Mouse (Mus musculus): ENCODE measurements around the gene Homer2. TPM values are rescaled to one million over a fixed set of nuclear protein-coding genes. Genes with fewer than 3 reads are reported as not detected.
A peak's percentile ranks its signal among the peaks of the same experiment; 100 is the strongest.

Homer2 gene
- polyA plus RNA-seq, 1 experiment from 2014 or later = 11.9 TPM

- Histone ChIP-seq H3K27ac (replicated peaks) (no peak overlapping the region), H3K4me1 (no peaks in the 10 kb centered on the region), H3K9me3 (replicated peaks) (no peaks in the 10 kb centered on the region), H3K4me3 (no peak overlapping the region), H3K27me3 (ENCODE audit: low read depth, poor library complexity, severe bottlenecking) (no peaks in the 10 kb centered on the region), H3K36me3 (no peaks in the 10 kb centered on the region)
- DNase-seq (ENCODE audit: low spot score) = no peak
- 86% methylated on average over 5 of the region's 5 CpGs for WGBS
Measured at GRCm38 (mm10) chr7:81561211-81561610, 146.1 kb downstream of the Homer2 start.

- DNase-seq (ENCODE audit: low spot score) = no peak
- no peaks in the 10 kb centered on the region for H3K4me1 ChIP-seq
- H3K27me3 ChIP-seq (ENCODE audit: low read depth, poor library complexity, severe bottlenecking) = no peaks in the 10 kb centered on the region
- no peaks in the 10 kb centered on the region for H3K9me3 ChIP-seq (replicated peaks)
- H3K36me3 ChIP-seq = no peaks in the 10 kb centered on the region
- no peak overlapping the region for H3K27ac ChIP-seq (replicated peaks)
- H3K4me3 ChIP-seq = no peak overlapping the region
- 86% methylated on average over 8 of the region's 8 CpGs for WGBS
Measured at GRCm38 (mm10) chr7:81560101-81561049, 147.0 kb downstream of the Homer2 start.

GRCm38 (mm10) chr7:81559231-81559980 is 147.9 kb downstream of the Homer2 start:
- Histone ChIP-seq H3K36me3 (no peaks in the 10 kb centered on the region), H3K4me3 (no peak overlapping the region), H3K27ac (replicated peaks) (no peak overlapping the region), H3K27me3 (ENCODE audit: low read depth, poor library complexity, severe bottlenecking) (no peaks in the 10 kb centered on the region), H3K4me1 (no peaks in the 10 kb centered on the region), H3K9me3 (replicated peaks) (no peaks in the 10 kb centered on the region)
- 84% methylated on average over 14 of the region's 14 CpGs for WGBS
- DNase-seq (ENCODE audit: low spot score) = no peak

- Histone ChIP-seq H3K27ac (replicated peaks) (no peak overlapping the region), H3K4me1 (peaks cover 5% of the 10 kb centered on the region; the same call in 1 of the 2 replicates), H3K27me3 (ENCODE audit: low read depth, poor library complexity, severe bottlenecking) (no peaks in the 10 kb centered on the region), H3K9me3 (replicated peaks) (no peaks in the 10 kb centered on the region), H3K4me3 (no peak overlapping the region), H3K36me3 (no peaks in the 10 kb centered on the region)
- no peak for DNase-seq (ENCODE audit: low spot score)
- WGBS = 63% methylated on average over 4 of the region's 4 CpGs
Measured at GRCm38 (mm10) chr7:81557985-81558360, 149.4 kb downstream of the Homer2 start.

GRCm38 (mm10) chr7:81557252-81557984 is 149.9 kb downstream of the Homer2 start:
- Histone ChIP-seq H3K4me3 (no peak overlapping the region), H3K27me3 (ENCODE audit: low read depth, poor library complexity, severe bottlenecking) (no peaks in the 10 kb centered on the region), H3K9me3 (replicated peaks) (no peaks in the 10 kb centered on the region), H3K36me3 (no peaks in the 10 kb centered on the region), H3K4me1 (peaks cover 5% of the 10 kb centered on the region; the same call in 1 of the 2 replicates), H3K27ac (replicated peaks) (no peak overlapping the region)
- no peak for DNase-seq (ENCODE audit: low spot score)
- WGBS = 89% methylated on average over 7 of the region's 7 CpGs

DNA sequence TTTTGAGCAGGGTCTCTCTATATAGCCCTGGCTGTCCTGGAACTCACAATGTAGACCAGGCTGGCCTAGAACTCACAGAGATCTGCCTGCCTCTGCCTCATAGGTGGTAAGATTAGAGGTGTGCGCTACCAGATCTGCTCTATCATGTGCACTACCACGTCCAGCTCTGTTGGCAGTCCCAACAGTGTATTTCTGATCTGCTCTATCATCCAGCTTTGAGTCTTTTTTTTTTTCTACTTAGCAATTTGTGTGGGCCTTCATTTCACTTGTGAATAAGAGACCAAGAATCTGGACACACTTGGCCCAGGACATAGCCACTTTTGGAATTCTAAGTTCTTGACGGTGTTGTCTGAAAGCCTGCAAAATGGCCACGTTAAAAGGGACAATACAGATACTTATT is 150.5 kb downstream of the Homer2 start:
- 93% methylated on average over 4 of the region's 4 CpGs for WGBS
- Histone ChIP-seq H3K4me1 (peaks cover 5% of the 10 kb centered on the region; the same call in 1 of the 2 replicates), H3K27ac (replicated peaks) (no peak overlapping the region), H3K9me3 (replicated peaks) (no peaks in the 10 kb centered on the region), H3K4me3 (no peak overlapping the region), H3K36me3 (no peaks in the 10 kb centered on the region), H3K27me3 (ENCODE audit: low read depth, poor library complexity, severe bottlenecking) (no peaks in the 10 kb centered on the region)
- DNase-seq (ENCODE audit: low spot score) = no peak

DNA sequence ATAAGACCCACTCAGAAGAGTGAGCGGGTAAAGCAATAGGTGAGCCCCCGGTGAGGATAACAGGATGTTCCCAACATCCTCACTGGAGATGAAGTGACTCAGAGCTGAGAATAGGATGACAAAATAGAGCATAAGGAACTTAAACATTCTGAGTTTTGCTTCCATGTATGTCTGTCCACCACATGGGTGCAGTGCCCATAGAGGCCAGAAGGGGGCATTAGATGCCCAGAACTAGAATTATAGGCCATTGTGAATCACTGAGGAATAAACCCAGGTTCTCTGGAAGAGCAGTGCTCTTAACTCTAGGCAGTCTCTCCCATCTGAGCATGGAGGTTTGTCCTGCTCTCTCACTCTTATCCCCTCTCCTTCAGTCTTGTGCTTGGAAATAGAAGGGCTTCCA is 153.0 kb downstream of the Homer2 start:
- peak; percentile 35 for DNase-seq (ENCODE audit: low spot score)
- 75% methylated on average over 2 of the region's 2 CpGs for WGBS
- no peaks in the 10 kb centered on the region for H3K36me3 ChIP-seq
- no peaks in the 10 kb centered on the region for H3K27me3 ChIP-seq (ENCODE audit: low read depth, poor library complexity, severe bottlenecking)
- peaks cover 5% of the 10 kb centered on the region; the same call in 1 of the 2 replicates for H3K4me1 ChIP-seq
- no peak overlapping the region for H3K27ac ChIP-seq (replicated peaks)
- H3K4me3 ChIP-seq = no peak overlapping the region
- no peaks in the 10 kb centered on the region for H3K9me3 ChIP-seq (replicated peaks)

GRCm38 (mm10) chr7:81553589-81553988 is 153.7 kb downstream of the Homer2 start:
- peaks cover 8% of the 10 kb centered on the region for H3K4me1 ChIP-seq
- H3K4me3 ChIP-seq = no peak overlapping the region
- no peaks in the 10 kb centered on the region for H3K9me3 ChIP-seq (replicated peaks)
- no peaks in the 10 kb centered on the region for H3K27me3 ChIP-seq (ENCODE audit: low read depth, poor library complexity, severe bottlenecking)
- H3K36me3 ChIP-seq = no peaks in the 10 kb centered on the region
- WGBS = 65% methylated on average over 4 of the region's 4 CpGs
- no peak overlapping the region for H3K27ac ChIP-seq (replicated peaks)
- DNase-seq (ENCODE audit: low spot score) = no peak

Other genes with a start within 250 kb of the Homer2 start
- gene Ap3b2, start 213.6 kb downstream of the Homer2 start, polyA plus RNA-seq (2016; fragmentation: Nextera tagmentation; extraction: Ambion mirVana) = 19.1 and 36.0 TPM in 2 replicates
- gene BC048679, start 209.2 kb downstream of the Homer2 start, polyA plus RNA-seq (2016; fragmentation: Nextera tagmentation; extraction: Ambion mirVana) = not detected in 2 replicates
- gene Fsd2, start 140.6 kb downstream of the Homer2 start, polyA plus RNA-seq (2016; fragmentation: Nextera tagmentation; extraction: Ambion mirVana) = 0.07 TPM in 1 of 2 replicates, not detected in the other
- gene Whamm, start 136.3 kb downstream of the Homer2 start, polyA plus RNA-seq (2016; fragmentation: Nextera tagmentation; extraction: Ambion mirVana) = 2.6 and 3.1 TPM in 2 replicates
- 131 and 136 TPM in 2 replicates for gene Ramac, start 55.4 kb upstream of the Homer2 start, polyA plus RNA-seq (2016; fragmentation: Nextera tagmentation; extraction: Ambion mirVana)
- 51.0 and 52.2 TPM in 2 replicates for gene 3110040N11Rik, start 82.0 kb upstream of the Homer2 start, polyA plus RNA-seq (2016; fragmentation: Nextera tagmentation; extraction: Ambion mirVana)
- 66.3 and 70.3 TPM in 2 replicates for gene Btbd1, start 121.9 kb upstream of the Homer2 start, polyA plus RNA-seq (2016; fragmentation: Nextera tagmentation; extraction: Ambion mirVana)
- not detected in 2 replicates for gene Gm10160, start 148.3 kb upstream of the Homer2 start, polyA plus RNA-seq (2016; fragmentation: Nextera tagmentation; extraction: Ambion mirVana)
- gene Tm6sf1, start 151.5 kb upstream of the Homer2 start, polyA plus RNA-seq (2016; fragmentation: Nextera tagmentation; extraction: Ambion mirVana) = 12.6 and 15.8 TPM in 2 replicates
- gene Hdgfl3, start 226.9 kb upstream of the Homer2 start, polyA plus RNA-seq (2016; fragmentation: Nextera tagmentation; extraction: Ambion mirVana) = 22.8 and 26.2 TPM in 2 replicates